Mouse (Mus musculus) liver, postnatal 0 days (tissue): ENCODE measurements at regions not wholly inside any gene's neighbourhood (a gene's known extent, or its start where the extent isn't known, plus 50 kb on each side); places are given as distances from the start of the nearest gene placed in this dataset.

Experiments used
- CTCF ChIP-seq: sonication (generic); IDR thresholded peaks from 2 replicates; pipeline ENCODE4 v1.5.1; 2016; ENCODE audit warnings: antibody characterized with exemption, low read depth
- EP300 ChIP-seq: IDR thresholded peaks from 2 replicates; pipeline ENCODE4 v1.6.1; 2016; ENCODE audit warnings: antibody characterized with exemption, low read depth, mild to moderate bottlenecking

- no peak for TF ChIP-seq CTCF
- TF ChIP-seq EP300: no peak
Observed at GRCm38 (mm10) chr6:22443170-22443569, 87.1 kb upstream of the Fam3c start.
